Mouse (Mus musculus): ENCODE data around the gene Zfp273.

DNA sequence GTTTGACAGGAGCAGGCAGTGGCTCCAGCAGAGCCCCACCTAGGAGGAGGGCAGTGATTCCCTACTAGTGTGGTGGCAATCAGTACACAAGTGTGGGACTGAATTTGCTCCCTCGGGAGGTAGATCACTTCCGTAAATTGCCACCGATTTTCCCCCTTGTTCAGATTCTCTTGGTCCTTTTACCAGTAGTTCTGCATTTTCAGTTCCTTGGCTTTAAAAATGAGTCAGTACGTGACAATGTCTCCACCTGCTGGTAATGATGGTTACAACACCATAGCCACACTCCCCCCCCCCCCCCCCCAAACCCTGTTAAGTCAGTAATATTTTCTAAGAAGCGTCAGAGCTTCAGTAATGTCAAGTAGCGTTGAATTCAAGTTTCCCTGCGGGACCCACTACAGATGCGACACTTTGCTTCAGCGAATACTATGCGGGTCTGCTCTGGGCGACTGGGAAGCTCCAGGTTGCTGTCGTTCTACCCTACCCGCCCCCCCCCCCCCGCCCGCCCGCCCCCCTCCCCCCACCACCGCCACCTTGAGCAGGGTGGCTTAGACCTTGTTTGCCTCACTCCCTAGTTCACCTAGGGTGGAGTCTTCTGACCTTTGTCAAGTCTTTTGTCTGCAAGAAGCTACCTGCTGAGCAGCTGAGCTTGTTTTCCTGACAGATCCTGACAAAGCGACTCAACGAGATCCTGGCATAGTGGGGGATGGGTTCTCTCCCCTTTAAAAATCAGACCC is 30.7 kb downstream of the Zfp273 start:
- TF ChIP-seq CTCF (IDR thresholded peaks at IDR 0.05; ENCODE audit: low read depth) (peak; percentile 73), EP300 (IDR thresholded peaks at IDR 0.05; ENCODE audit: low read depth) (no peak)
